Mouse (Mus musculus) ES-E14 (cell line): Measurements from ENCODE around the gene Hrh1. TPM values are rescaled to one million over a fixed set of nuclear protein-coding genes. Genes with fewer than 3 reads are reported as not detected.

ENCODE experiments used
- DNase-seq: peaks from one replicate; pipeline ENCODE4 v3.0.0-alpha.2; 2013; ENCODE audit warnings: low read depth, low spot score
- H3K27ac ChIP-seq: 2 replicates; pipeline ENCODE4 v1.5.1; 2012; ENCODE audit warnings: low read depth, mild to moderate bottlenecking, low read length, moderate library complexity, mixed read lengths; ENCODE audit not compliant: poor library complexity, insufficient read depth, severe bottlenecking
- H3K36me3 ChIP-seq: 2 replicates; pipeline ENCODE4 v1.6.1; 2012; ENCODE audit warnings: mild to moderate bottlenecking, low read length, moderate library complexity, mixed read lengths; ENCODE audit not compliant: control insufficient read depth, poor library complexity, insufficient read depth, severe bottlenecking
- H3K4me1 ChIP-seq, 2 experiments: fragments of 150-350 bp in 1 of 2; sonication (generic) in 1 of 2; 2 replicates each; pipeline ENCODE4 v1.6.1; 2012; ENCODE audit warnings: low read length in 2 of 2, mild to moderate bottlenecking in 1 of 2, mixed read lengths in 1 of 2; ENCODE audit not compliant: control insufficient read depth in 2 of 2, insufficient read depth in 2 of 2, poor library complexity in 1 of 2
- H3K4me3 ChIP-seq, 2 experiments: fragments of 150-350 bp in 1 of 2; sonication (generic) in 1 of 2; 2 replicates each; pipeline ENCODE4 v1.5.1; 2012; ENCODE audit warnings: low read length in 2 of 2, low read depth in 1 of 2, mild to moderate bottlenecking in 1 of 2, mixed read lengths in 1 of 2; ENCODE audit not compliant: insufficient read depth in 1 of 2, poor library complexity in 1 of 2, severe bottlenecking in 1 of 2
- H3K9ac ChIP-seq: 2 replicates; pipeline ENCODE4 v1.6.1; 2012; ENCODE audit warnings: low read depth, mild to moderate bottlenecking, low read length, mixed read lengths; ENCODE audit not compliant: poor library complexity, insufficient read depth, severe bottlenecking
- H3K9me3 ChIP-seq: fragments of 150-350 bp; sonication (generic); 2 replicates; pipeline ENCODE4 v1.6.1; 2012; ENCODE audit warnings: low read depth, mild to moderate bottlenecking, low read length; ENCODE audit not compliant: control insufficient read depth, insufficient read depth
- CHD2 ChIP-seq: IDR thresholded peaks from 2 replicates; pipeline ENCODE4 v1.6.1; 2014; ENCODE audit warnings: mild to moderate bottlenecking, low read depth, low read length, inconsistent platforms
- HCFC1 ChIP-seq: IDR thresholded peaks from 2 replicates; pipeline ENCODE4 v1.6.1; 2012; ENCODE audit warnings: low read length, inconsistent platforms, borderline replicate concordance; ENCODE audit not compliant: insufficient read depth
- MAFK ChIP-seq: IDR thresholded peaks from 2 replicates; pipeline ENCODE4 v1.6.1; 2014; ENCODE audit warnings: mild to moderate bottlenecking, low read depth, low read length, inconsistent platforms; ENCODE audit not compliant: insufficient read depth
- ZC3H11A ChIP-seq: IDR thresholded peaks from 2 replicates; pipeline ENCODE4 v1.6.1; 2012; ENCODE audit warnings: low read depth, mild to moderate bottlenecking, inconsistent platforms, low read length, borderline replicate concordance
- ZNF384 ChIP-seq: IDR thresholded peaks from 2 replicates; pipeline ENCODE4 v1.6.1; 2012; ENCODE audit warnings: low read depth, low read length, inconsistent platforms
- in situ Hi-C, 2 experiments: fragments of 600-800 bp; cut with MboI; formaldehyde crosslinking; loops; one replicate each; pipeline ENCODE4 v1.15.1; 2025; ENCODE audit warnings: low sequenced_read_pairs in 2 of 2, inconsistent platforms in 1 of 2; ENCODE audit not compliant: unreplicated experiment in 2 of 2
- total RNA-seq: library from RNA; depleted of rRNA; stranded (reverse); fragments of 300-350 nt; gene quantifications from 2 replicates; pipeline ENCODE4 v1.2.3, GENCODE M21; 2012

Hrh1 gene
- total RNA-seq, 1 experiment, result 0.94 TPM

- DNase-seq, result no peak
- TF ChIP-seq ZC3H11A (no peak), ZNF384 (no peak), MAFK (no peak), CHD2 (no peak), HCFC1 (no peak)
- H3K9ac ChIP-seq, result no peak overlapping the region
- no peaks in the 10 kb centered on the region for H3K4me1 ChIP-seq
- H3K9me3 ChIP-seq, result no peaks in the 10 kb centered on the region
- in situ Hi-C loops, result no loop called here
- no peaks in the 10 kb centered on the region for H3K36me3 ChIP-seq
- no peak overlapping the region for H3K27ac ChIP-seq
- no peak overlapping the region for H3K4me3 ChIP-seq
Measured at GRCm38 (mm10) chr6:114473541-114473940, 75.8 kb downstream of the Hrh1 start.

- TF ChIP-seq ZC3H11A, result no peak
- TF ChIP-seq MAFK, result no peak
- no peak for TF ChIP-seq HCFC1
- TF ChIP-seq ZNF384, result no peak
- no peak for TF ChIP-seq CHD2
- no peaks in the 10 kb centered on the region for H3K4me1 ChIP-seq
- no peaks in the 10 kb centered on the region for H3K9me3 ChIP-seq
- H3K27ac ChIP-seq, result no peak overlapping the region
- H3K9ac ChIP-seq, result no peak overlapping the region
- no peak overlapping the region for H3K4me3 ChIP-seq
- in situ Hi-C loops, result no loop called here
- H3K36me3 ChIP-seq, result no peaks in the 10 kb centered on the region
- no peak for DNase-seq
Measured at GRCm38 (mm10) chr6:114474059-114474458, 76.3 kb downstream of the Hrh1 start.

GRCm38 (mm10) chr6:114474911-114475310 lies 77.2 kb downstream of the Hrh1 start:
- in situ Hi-C loops, result no loop called here

GRCm38 (mm10) chr6:114478771-114479170 lies 81.0 kb downstream of the Hrh1 start:
- no peak for DNase-seq

More at GRCm38 (mm10) chr6:114474911-114475310, 77.2 kb downstream of the Hrh1 start:
- H3K9me3 ChIP-seq, result no peaks in the 10 kb centered on the region
- no peak overlapping the region for H3K4me3 ChIP-seq
- no peaks in the 10 kb centered on the region for H3K4me1 ChIP-seq
- H3K36me3 ChIP-seq, result no peaks in the 10 kb centered on the region
- no peak overlapping the region for H3K27ac ChIP-seq
- H3K9ac ChIP-seq, result no peak overlapping the region
- no peak for DNase-seq
- no peak for TF ChIP-seq ZC3H11A
- TF ChIP-seq ZNF384, result no peak
- no peak for TF ChIP-seq HCFC1
- TF ChIP-seq CHD2, result no peak
- no peak for TF ChIP-seq MAFK

More at GRCm38 (mm10) chr6:114478771-114479170, 81.0 kb downstream of the Hrh1 start:
- TF ChIP-seq HCFC1 (no peak), ZC3H11A (no peak), MAFK (no peak), CHD2 (no peak), ZNF384 (no peak)
- Histone ChIP-seq H3K36me3 (no peaks in the 10 kb centered on the region), H3K27ac (no peak overlapping the region), H3K4me3 (no peak overlapping the region), H3K4me1 (no peaks in the 10 kb centered on the region), H3K9ac (no peak overlapping the region), H3K9me3 (no peaks in the 10 kb centered on the region)
- in situ Hi-C loops, result no loop called here
